Mouse (Mus musculus): Measurements from ENCODE around the gene Tas2r137. TPM values are rescaled to one million over a fixed set of nuclear protein-coding genes. Genes with fewer than 3 reads are reported as not detected.

The Tas2r137 gene
- not detected in 2 replicates for total RNA-seq (2012; rRNA removed)
- total RNA-seq (2014; rRNA removed) = not detected in 2 replicates
- not detected in 2 replicates for polyA plus RNA-seq (2012; ENCODE audit: insufficient read length, low read depth)

DNA sequence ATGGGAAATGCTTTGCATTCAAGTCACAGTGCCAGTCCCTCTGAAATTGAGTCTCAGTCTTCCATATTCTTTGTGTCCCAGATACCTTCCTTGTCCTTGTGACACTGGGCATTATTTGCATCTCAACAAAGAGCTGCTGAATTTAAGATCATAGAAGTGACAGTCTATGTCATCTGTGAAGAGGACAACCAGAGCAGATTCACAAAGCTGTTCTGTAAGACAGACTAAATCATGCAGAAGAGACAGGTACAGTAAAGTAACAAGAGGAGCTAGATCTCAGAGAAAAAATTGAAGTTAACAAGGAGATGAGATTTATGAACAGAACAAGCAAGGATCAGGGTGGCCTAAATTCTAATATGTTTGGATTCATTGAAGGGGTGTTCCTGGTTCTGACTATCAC lies at the start of gene Tas2r137:
TSS of gene Tas2r137 (plus strand) at position 301 of the 400 bp plus-strand sequence.
- no peaks in the 10 kb centered on the region for H3K9me3 ChIP-seq (replicated peaks; ENCODE audit: low read length)
- H3K27ac ChIP-seq (ENCODE audit: insufficient read depth, low read depth) = no peak within 1 kb of the TSS
- no peak within 1 kb of the TSS for H3K4me2 ChIP-seq (ENCODE audit: insufficient read depth, low read depth, poor library complexity, severe bottlenecking)
- H3K27me3 ChIP-seq (replicated peaks) = no peaks in the 10 kb centered on the region
- H3K4me3 ChIP-seq (replicated peaks in 1 of 3; ENCODE audit: low read depth in 2 of 3, low read length in 2 of 3, poor library complexity in 1 of 3) = no peak within 1 kb of the TSS
- no peak within 1 kb of the TSS for H3K9ac ChIP-seq (ENCODE audit: insufficient read depth, low read depth)
- peaks cover 0 to 3% of the 10 kb centered on the region in 2 experiments for H3K36me3 ChIP-seq (replicated peaks in 1 of 2; ENCODE audit: control insufficient read depth in 1 of 2, insufficient read depth in 1 of 2, low read length in 1 of 2)
- dilution Hi-C loops (cut with MboI; ENCODE audit: extremely low pct_ligation_motif_present, extremely low pct_unique_long_range_greater_than_20kb, low sequenced_read_pairs) (no loop called here), in situ Hi-C loops (cut with MboI; ENCODE audit: low pct_ligation_motif_present, low pct_unique_long_range_greater_than_20kb, low sequenced_read_pairs) (no loop called here)
- no peaks in the 10 kb centered on the region for H3K4me1 ChIP-seq (ENCODE audit: control insufficient read depth in 1 of 2, insufficient read depth in 2 of 2)
- H3K79me2 ChIP-seq (replicated peaks; ENCODE audit: control insufficient read depth, extremely low read depth, insufficient read depth, poor library complexity, severe bottlenecking) = no peaks in the 10 kb centered on the region
- DNase-seq (ENCODE audit: extremely low read depth) = no peak
- TF ChIP-seq NELFE (IDR thresholded peaks at IDR 0.05; ENCODE audit: low read depth, low read length) (no peak), ZKSCAN1 (IDR thresholded peaks at IDR 0.05; ENCODE audit: borderline replicate concordance, low read depth, low read length) (no peak), BHLHE40 (IDR thresholded peaks at IDR 0.05; ENCODE audit: low read depth, low read length) (no peak), HCFC1 (IDR thresholded peaks at IDR 0.05; ENCODE audit: low read depth, low read length) (no peak), UBTF (IDR thresholded peaks at IDR 0.05; ENCODE audit: low read depth, low read length) (no peak), KAT2A (IDR thresholded peaks at IDR 0.05; ENCODE audit: insufficient replicate concordance, low read length) (no peak), RAD21 (IDR thresholded peaks at IDR 0.05; ENCODE audit: low read depth, low read length) (no peak), ZNF384 (IDR thresholded peaks at IDR 0.05; ENCODE audit: low read depth, low read length) (no peak), MAZ (IDR thresholded peaks at IDR 0.05; ENCODE audit: low read depth, low read length) (no peak), E2F4 (IDR thresholded peaks at IDR 0.05; ENCODE audit: insufficient replicate concordance, low read depth, low read length) (no peak), ZC3H11A (IDR thresholded peaks at IDR 0.05; ENCODE audit: low read depth, low read length) (no peak), TCF12 (IDR thresholded peaks at IDR 0.05; ENCODE audit: low read depth, low read length) (no peak), POLR2A (IDR thresholded peaks at IDR 0.05; ENCODE audit: low read depth, low read length) (no peak), MYC (IDR thresholded peaks at IDR 0.05; ENCODE audit: low read depth, low read length) (no peak), CHD1 (IDR thresholded peaks at IDR 0.05; ENCODE audit: low read depth, low read length) (no peak), MAFK (IDR thresholded peaks at IDR 0.05; ENCODE audit: insufficient replicate concordance, low read length) (no peak), GABPA (IDR thresholded peaks at IDR 0.05; ENCODE audit: insufficient replicate concordance, low read depth, low read length) (no peak), IRF4 (IDR thresholded peaks at IDR 0.05; ENCODE audit: low read depth, low read length) (no peak), JUN (IDR thresholded peaks at IDR 0.05; ENCODE audit: insufficient read depth, low read depth, low read length) (no peak)

DNA sequence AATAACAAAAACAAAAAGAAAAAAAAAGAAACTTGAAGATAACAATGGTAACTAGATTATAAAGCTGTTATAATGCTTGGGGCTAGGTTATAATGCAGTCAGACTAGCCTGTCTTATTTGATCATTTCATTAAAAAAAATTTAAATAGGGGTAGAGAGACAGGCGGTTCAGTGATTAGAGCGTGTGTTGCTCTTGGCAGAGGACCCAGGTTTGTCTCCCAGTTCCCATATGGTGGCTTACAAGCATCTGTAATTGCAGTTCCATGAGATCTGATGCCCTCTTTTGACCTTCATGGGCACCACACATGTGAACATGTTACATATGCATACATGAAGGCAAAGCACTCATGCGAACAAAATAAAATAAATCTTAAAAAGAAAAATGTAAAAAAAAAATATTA lies 49.8 kb upstream of the Tas2r137 start:
- no peak overlapping the region for H3K4me2 ChIP-seq (ENCODE audit: insufficient read depth, low read depth, poor library complexity, severe bottlenecking)
- no peak overlapping the region for H3K27ac ChIP-seq (ENCODE audit: insufficient read depth, low read depth)
- H3K27me3 ChIP-seq (replicated peaks) = peaks cover 12% of the 10 kb centered on the region
- H3K9ac ChIP-seq (ENCODE audit: insufficient read depth, low read depth) = no peak overlapping the region
- H3K36me3 ChIP-seq (replicated peaks in 1 of 2; ENCODE audit: control insufficient read depth in 1 of 2, insufficient read depth in 1 of 2, low read length in 1 of 2) = no peaks in the 10 kb centered on the region
- H3K79me2 ChIP-seq (replicated peaks; ENCODE audit: control insufficient read depth, extremely low read depth, insufficient read depth, poor library complexity, severe bottlenecking) = no peaks in the 10 kb centered on the region
- peaks cover 0 to 1% of the 10 kb centered on the region in 2 experiments; a peak in 1 of 4 replicates for H3K4me1 ChIP-seq (ENCODE audit: control insufficient read depth in 1 of 2, insufficient read depth in 2 of 2)
- in situ Hi-C loops (cut with MboI; ENCODE audit: low pct_ligation_motif_present, low pct_unique_long_range_greater_than_20kb, low sequenced_read_pairs) (no loop called here), dilution Hi-C loops (cut with MboI; ENCODE audit: extremely low pct_ligation_motif_present, extremely low pct_unique_long_range_greater_than_20kb, low sequenced_read_pairs) (no loop called here)
- H3K9me3 ChIP-seq (replicated peaks; ENCODE audit: low read length) = no peaks in the 10 kb centered on the region
- no peak for TF ChIP-seq USF1 (IDR thresholded peaks at IDR 0.05; ENCODE audit: low read depth, low read length)
- H3K4me3 ChIP-seq (replicated peaks in 1 of 3; ENCODE audit: low read depth in 2 of 3, low read length in 2 of 3, poor library complexity in 1 of 3) = no peak overlapping the region
- DNase-seq (ENCODE audit: extremely low read depth) = no peak

All from CH12.LX (cell line).